Mouse (Mus musculus) G1E (cell line): ENCODE measurements around the gene Rhobtb1.

Experiments used
- CTCF ChIP-seq: IDR thresholded peaks from 2 replicates; pipeline ENCODE4 v1.5.1; 2012; ENCODE audit warnings: low read depth, low read length, inconsistent platforms, mixed read lengths
- GATA1 ChIP-seq: IDR thresholded peaks from 2 replicates; pipeline ENCODE4 v1.6.1; 2012; ENCODE audit warnings: borderline replicate concordance, low read length, inconsistent platforms, mixed read lengths
- GATA2 ChIP-seq: IDR thresholded peaks from 2 replicates; pipeline ENCODE4 v1.6.1; 2012; ENCODE audit warnings: low read depth, low read length, inconsistent platforms, borderline replicate concordance
- POLR2AphosphoS5 ChIP-seq: IDR thresholded peaks from 2 replicates; pipeline ENCODE4 v1.6.1; 2012; ENCODE audit warnings: low read depth, low read length, inconsistent platforms; ENCODE audit not compliant: insufficient replicate concordance
- TAL1 ChIP-seq: conservative IDR thresholded peaks from 2 replicates; pipeline ENCODE4 v1.6.1; 2012; ENCODE audit warnings: low read depth, low read length, inconsistent platforms, mixed read lengths

- no peak for TF ChIP-seq CTCF
- TF ChIP-seq TAL1 = no peak
- no peak for TF ChIP-seq GATA1
- no peak for TF ChIP-seq POLR2AphosphoS5
- TF ChIP-seq GATA2 = no peak
Observed at GRCm38 (mm10) chr10:69248261-69249160, 97.3 kb downstream of the Rhobtb1 start.
